23 mouse cellular contexts compared by ENCODE assay signal in the genomic region with DNA sequence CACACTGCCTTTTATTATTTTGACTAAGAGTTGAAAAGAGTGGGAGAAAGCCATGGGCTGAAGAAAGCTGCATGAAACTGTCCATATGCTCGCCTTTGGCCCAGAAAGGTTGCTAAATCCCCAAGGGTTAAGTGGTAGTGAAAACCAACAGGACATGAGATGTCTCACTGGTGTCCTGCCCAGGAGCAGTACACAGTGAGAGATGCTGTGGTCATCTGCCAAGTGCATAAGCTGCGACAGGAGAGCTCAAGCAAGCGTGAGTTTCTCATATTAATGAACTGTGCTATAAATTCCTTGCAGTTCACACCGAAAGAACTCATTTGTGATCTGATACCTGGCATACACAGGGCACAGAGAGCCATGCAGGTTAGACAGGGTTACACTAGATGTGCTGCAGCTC.
DNase-seq lines count a peak whose midpoint lies in the region; TF ChIP-seq lines count a peak whose summit lies in the region.
"Had no signal": no experiment of that assay in that cellular context is flagged by ENCODE, and none has a peak within 500 bp of the region (broad histone marks: within the 10 kb centered on the region; RNA-seq: fewer than 3 reads in every experiment).

No protein-coding gene starts in this region.

- H3K4me1 ChIP-seq in cerebellum, adult 2 months (ENCODE audit: control insufficient read depth, insufficient read depth, low read length), result no peaks in the 10 kb centered on the region
- H3K4me1 ChIP-seq: forebrain, embryonic 13.5 days; hindbrain, embryonic 12.5 days; intestine, embryonic 15.5 days; midbrain, embryonic 15.5 days; neural tube, embryonic 13.5 days had no signal

- TF ChIP-seq POLR2A in cerebellum, adult 2 months (IDR thresholded peaks at IDR 0.05; ENCODE audit: borderline replicate concordance, insufficient read depth, low read length), result no peak

- 18% methylated on average over 4 of the region's 4 CpGs for WGBS in cerebellum, adult 2 months

- intact Hi-C loops in left cerebral cortex, adult 2 months (cut with DNase I), result loop anchor here (1.0 to 10.0 kb wide), 6 partner anchors 112 to 382 kb away; partner anchors contain the start of gene Gria2
- intact Hi-C loops in left cerebral cortex, postnatal 10 days (cut with DNase I), result no loop called here
- intact Hi-C loops in gastrocnemius, postnatal 14 days (cut with DNase I; ENCODE audit: low total_unique reads), result no loop called here

- H3K27me3 ChIP-seq in cerebellum, adult 2 months (ENCODE audit: control insufficient read depth, insufficient read depth, low read length), result no peaks in the 10 kb centered on the region
- H3K27me3 ChIP-seq: forebrain, embryonic 13.5 days; hindbrain, embryonic 12.5 days; intestine, embryonic 15.5 days; midbrain, embryonic 15.5 days; neural tube, embryonic 13.5 days had no signal

- TF ChIP-seq CTCF in cerebellum, adult 2 months (IDR thresholded peaks at IDR 0.05; ENCODE audit: borderline replicate concordance, insufficient read depth, low read depth, low read length), result no peak
- TF ChIP-seq CTCF in left cerebral cortex, adult 2 months (IDR thresholded peaks at IDR 0.05), result no peak

- peak; percentile 16 to 35 for DNase-seq in cerebellum, adult 2 months
- DNase-seq in cerebellum, adult 11 months, result no peak
- DNase-seq in left cerebral cortex, adult 2 months (ENCODE audit: extremely low spot score in 1 of 2, low spot score in 2 of 2), result peak in 1 of 2 experiments; percentile 18
- DNase-seq in left cerebral cortex, postnatal 10 days (ENCODE audit: extremely low spot score in 1 of 2, low spot score in 2 of 2), result no peak
- DNase-seq in brain, adult 2 months (ENCODE audit: low read depth, low spot score), result peak; percentile 33
- peak; percentile 22 to 63 for DNase-seq in cerebellum, postnatal 14 days
- DNase-seq in spleen, postnatal 10 days (ENCODE audit: low spot score in 2 of 2), result no peak
- DNase-seq in gastrocnemius, postnatal 14 days, result no peak
- DNase-seq: adrenal gland, postnatal 25 days; gastrocnemius, postnatal 25 days; heart, adult 2 months; kidney, adult 8-10 months; kidney, postnatal 14 days; layer of hippocampus, postnatal 36 days; lung, postnatal 4 days; spleen, adult 18-20 months; thymus, postnatal 14 days had no signal

- H3K4me3 ChIP-seq in cerebellum, adult 2 months (replicated peaks; ENCODE audit: insufficient read depth, low read depth, low read length), result no peak overlapping the region
- no peak overlapping the region for H3K4me3 ChIP-seq in left cerebral cortex, adult 2 months
- H3K4me3 ChIP-seq: forebrain, embryonic 13.5 days; heart, adult 2 months; hindbrain, embryonic 12.5 days; intestine, embryonic 15.5 days; midbrain, embryonic 15.5 days; myocyte; neural tube, embryonic 13.5 days had no signal

- no peak overlapping the region for H3K27ac ChIP-seq in cerebellum, adult 2 months (ENCODE audit: insufficient read depth, low read length)
- H3K27ac ChIP-seq in left cerebral cortex, adult 2 months, result peak overlapping the region; percentile 92
- H3K27ac ChIP-seq: forebrain, embryonic 13.5 days; heart, adult 2 months; hindbrain, embryonic 12.5 days; intestine, embryonic 15.5 days; midbrain, embryonic 15.5 days; neural tube, embryonic 13.5 days had no signal

Comparison
In these comparisons a context has a peak if more than half of its experiments do, and no peak if none do; other contexts are left out.
1. DNase-seq: peak in cerebellum, adult 2 months (2 of 2), brain, adult 2 months (single experiment) and cerebellum, postnatal 14 days (2 of 2); none in cerebellum, adult 11 months (single experiment), left cerebral cortex, postnatal 10 days (0 of 2), spleen, postnatal 10 days (0 of 2) and gastrocnemius, postnatal 14 days (single experiment).